In the genomic region with DNA sequence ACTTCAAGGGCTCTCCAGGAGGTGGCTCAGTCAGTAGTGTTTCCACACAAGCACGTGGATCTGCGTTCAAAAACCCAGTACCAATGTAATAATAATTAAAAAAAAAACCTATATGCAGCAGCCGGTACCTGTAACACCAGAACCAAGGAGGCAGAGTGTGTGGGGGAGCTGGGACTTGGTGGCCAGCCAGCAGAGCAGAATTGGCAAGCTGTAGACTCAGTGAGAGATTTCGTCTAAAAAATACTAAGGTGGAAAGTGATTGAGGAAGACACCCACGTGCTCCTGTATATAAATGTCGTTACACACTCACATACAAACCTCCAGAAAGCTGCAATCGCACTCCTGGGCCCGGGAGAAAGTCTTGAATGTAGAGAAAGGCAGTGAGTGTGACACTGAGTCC, we compare ENCODE assay signal across 16 mouse cellular contexts. TPM values are rescaled to one million over a fixed set of nuclear protein-coding genes. Genes with fewer than 3 reads are reported as not detected.
DNase-seq lines count a peak whose midpoint lies in the region.
"Had no signal": no experiment of that assay in that cellular context is flagged by ENCODE, and none has a peak within 500 bp of the region (broad histone marks: within the 10 kb centered on the region; RNA-seq: fewer than 3 reads in every experiment).

No protein-coding gene starts in this region.

- intact Hi-C loops in left cerebral cortex, postnatal 14 days (cut with DNase I) = no loop called here

- DNase-seq in cerebellum, postnatal 10 days = peak; percentile 59 to 71
- DNase-seq in cerebellum, adult 9-11 months = no peak
- peak; percentile 62 for DNase-seq in layer of hippocampus, adult 9-11 months
- DNase-seq in left cerebral cortex, postnatal 14 days (ENCODE audit: low spot score in 2 of 2) = peak; percentile 67 to 78
- DNase-seq in right cerebral cortex, postnatal 25 days = peak; percentile 82
- DNase-seq in heart, adult 9 months (ENCODE audit: low spot score in 2 of 2) = no peak
- DNase-seq in retina, postnatal 1 day = no peak
- no peak for DNase-seq in urinary bladder, postnatal 25 days (ENCODE audit: low spot score)
- DNase-seq: adrenal gland, postnatal 10 days; cerebellum, adult 9-10 months; embryo, embryonic 11 days; heart, adult 11 months; kidney, adult 9 months; liver, postnatal 0 days; lung, postnatal 14 days had no signal

RNA-seq across cellular contexts. Expression of gene Hmgb4, which starts 43.3 kb away (rescaled TPM):
- total RNA-seq in left cerebral cortex, postnatal 14 days (2021) = under 1 TPM in 1 of 2 experiments, not detected in 1; 0.51 TPM
- total RNA-seq: adrenal gland, postnatal 10 days; gastrocnemius, adult 8-10 months had no signal

Comparison
In these comparisons a context has a peak if more than half of its experiments do, and no peak if none do; other contexts are left out.
1. DNase-seq: peak in cerebellum, postnatal 10 days (2 of 2), layer of hippocampus, adult 9-11 months (single experiment), left cerebral cortex, postnatal 14 days (2 of 2) and right cerebral cortex, postnatal 25 days (single experiment); none in cerebellum, adult 9-11 months (single experiment), heart, adult 9 months (0 of 2), retina, postnatal 1 day (single experiment) and urinary bladder, postnatal 25 days (single experiment).